Mouse (Mus musculus) megakaryocyte progenitor cell, adult 5-6 weeks (primary cell): ENCODE data around the gene Btbd11. TPM values are rescaled to one million over a fixed set of nuclear protein-coding genes. Genes with fewer than 3 reads are reported as not detected.

ENCODE experiments used
- ATAC-seq: replicated peaks from 2 replicates; pipeline ENCODE4 v1.8.0; 2016; ENCODE audit warnings: mild to moderate bottlenecking, moderate TSS enrichment, inconsistent platforms; ENCODE audit not compliant: poor library complexity
- total RNA-seq, 2 experiments: library from RNA; stranded (forward) in 1 of 2; stranded (reverse) in 1 of 2; fragments of 157-497, 149-512 nt in 1 of 2; fragments of 200-1000 nt in 1 of 2; gene quantifications; 2 replicates each; pipeline versions ENCODE4 v1.2.3 to v1.2.4; 2015 to 2017

Btbd11 gene
- total RNA-seq (2015) = 2.7 and 2.8 TPM in 2 replicates
- total RNA-seq (2017) = 1.6 and 2.2 TPM in 2 replicates

DNA sequence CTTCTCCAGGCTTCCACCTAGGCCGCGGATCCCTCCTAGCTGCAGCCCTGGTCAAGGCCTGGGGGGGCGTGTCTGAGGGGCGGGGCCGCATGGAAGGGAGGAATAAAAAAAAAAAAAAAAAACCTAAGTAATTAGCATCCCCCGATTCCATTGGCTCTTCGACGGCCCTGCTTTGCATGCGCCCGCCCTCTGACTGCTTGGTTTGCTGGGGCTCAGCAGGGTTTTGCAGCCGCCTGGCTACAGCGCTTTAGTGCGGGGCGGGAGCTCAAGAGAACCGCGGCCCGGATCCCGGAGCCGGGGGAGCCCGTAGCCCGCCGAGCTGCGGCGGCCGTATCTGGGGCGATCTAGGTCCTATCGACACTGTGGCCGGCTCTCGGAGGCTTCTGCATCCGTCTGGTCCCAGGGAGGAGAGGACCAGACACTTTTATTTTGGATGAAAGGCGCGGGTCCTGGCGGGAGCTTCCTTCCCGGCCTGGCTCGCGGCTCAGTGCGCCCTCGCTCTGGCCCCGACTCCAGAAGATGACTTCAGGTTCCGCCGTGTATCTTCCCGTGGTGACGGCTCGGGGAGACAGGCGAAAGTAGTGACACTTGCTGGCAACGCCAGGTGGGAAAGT is at the start of gene Btbd11:
Btbd11 (plus strand) TSS at position 210 of the 614 bp plus-strand sequence.
- ATAC-seq = peak; percentile 87

DNA sequence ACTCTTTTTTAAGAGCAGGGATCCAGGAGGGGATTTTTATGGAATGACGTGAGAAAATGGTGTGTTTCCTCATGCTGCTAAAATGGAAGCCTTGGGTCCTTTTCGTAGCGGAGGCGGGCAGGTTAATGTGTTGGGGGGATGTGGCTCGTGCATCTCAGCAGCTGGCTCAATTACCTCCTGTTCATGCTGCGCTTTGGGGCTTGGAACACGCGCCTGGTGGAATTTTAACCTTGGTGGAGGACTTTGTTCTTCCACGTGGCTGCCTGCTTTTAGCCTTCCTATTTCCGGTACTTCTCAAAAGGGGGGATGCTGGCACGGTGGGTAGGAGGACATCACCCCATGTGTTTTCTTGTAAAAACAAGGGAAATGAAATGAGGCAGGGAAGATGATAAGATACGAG is 47.9 kb upstream of the Btbd11 start:
- no peak for ATAC-seq

DNA sequence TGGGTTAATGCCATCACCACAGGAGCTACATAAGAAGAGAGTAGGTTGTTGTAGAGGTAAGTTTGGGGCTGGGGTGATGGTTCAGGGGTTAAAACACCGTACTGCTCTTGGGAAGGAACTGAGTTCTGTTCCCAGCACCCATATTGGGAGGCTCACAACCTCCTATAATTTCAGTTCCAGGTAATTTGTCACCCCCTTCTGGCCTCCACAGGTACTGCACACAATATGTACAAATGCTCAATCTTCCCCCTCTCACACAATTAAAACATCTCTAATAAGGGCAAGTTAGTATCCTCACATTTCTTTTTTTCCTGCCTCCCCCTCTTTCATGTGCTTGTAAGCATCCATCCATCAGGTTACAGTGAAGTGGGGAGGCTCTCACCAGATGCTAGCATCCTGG is 44.7 kb upstream of the Btbd11 start:
- no peak for ATAC-seq

DNA sequence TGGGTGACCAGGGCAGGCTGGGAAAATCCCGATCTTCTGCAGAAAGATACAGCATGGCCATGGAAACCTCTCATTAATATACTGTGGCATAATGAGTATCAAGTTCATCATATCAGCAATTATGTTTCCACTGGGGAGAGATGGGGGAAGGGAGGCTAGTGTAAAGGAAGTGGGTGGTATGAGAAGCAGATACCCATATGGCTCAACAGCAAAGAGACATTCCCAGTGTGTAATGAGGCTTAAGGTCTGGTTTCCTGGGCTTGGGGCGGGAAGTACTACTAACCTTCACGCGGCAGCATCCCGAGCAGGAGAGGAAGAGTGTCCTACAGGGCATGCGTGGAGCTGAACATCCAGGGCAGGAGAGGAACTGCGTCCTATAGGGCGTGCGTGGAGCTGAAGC is 39.4 kb upstream of the Btbd11 start:
- no peak for ATAC-seq

DNA sequence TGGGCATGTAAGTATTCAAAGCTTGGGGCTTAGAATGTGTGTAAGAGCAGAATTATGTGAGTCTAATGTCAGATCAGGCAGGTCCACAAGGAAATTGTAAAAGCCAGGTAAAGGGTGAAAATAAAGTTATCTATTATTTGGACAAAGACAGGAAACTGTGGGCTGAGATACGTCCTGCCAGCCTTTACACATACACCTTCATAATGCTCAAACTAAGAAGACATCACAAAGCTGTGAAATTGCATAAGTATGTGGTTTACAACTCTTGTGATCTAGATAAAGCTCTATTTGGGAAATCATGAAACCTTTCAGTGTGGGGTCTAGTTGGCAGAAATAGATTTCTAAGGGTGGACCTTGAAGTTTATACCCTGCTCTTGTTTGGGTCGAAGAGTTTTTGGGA is 34.1 kb upstream of the Btbd11 start:
- ATAC-seq = no peak

DNA sequence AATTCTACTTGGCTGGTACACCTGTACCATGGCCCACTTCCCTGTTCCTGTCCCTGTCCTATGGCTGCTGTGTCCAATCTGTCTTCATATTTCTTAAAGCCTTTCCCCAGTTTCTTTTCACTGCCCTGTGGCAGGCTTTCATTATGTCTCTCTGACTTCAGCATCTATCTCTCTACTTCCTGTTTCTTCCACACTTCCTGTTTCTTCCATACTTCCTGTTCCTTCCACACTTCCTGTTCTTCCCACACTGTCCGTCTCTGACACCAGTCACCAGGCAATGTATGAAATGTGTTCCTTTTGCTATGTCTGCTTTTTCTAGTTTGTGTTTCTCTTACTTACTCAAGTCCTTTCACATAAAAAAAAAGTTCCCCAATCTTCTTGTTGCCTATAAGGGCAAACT is 32.3 kb upstream of the Btbd11 start:
- ATAC-seq = peak; percentile 83

DNA sequence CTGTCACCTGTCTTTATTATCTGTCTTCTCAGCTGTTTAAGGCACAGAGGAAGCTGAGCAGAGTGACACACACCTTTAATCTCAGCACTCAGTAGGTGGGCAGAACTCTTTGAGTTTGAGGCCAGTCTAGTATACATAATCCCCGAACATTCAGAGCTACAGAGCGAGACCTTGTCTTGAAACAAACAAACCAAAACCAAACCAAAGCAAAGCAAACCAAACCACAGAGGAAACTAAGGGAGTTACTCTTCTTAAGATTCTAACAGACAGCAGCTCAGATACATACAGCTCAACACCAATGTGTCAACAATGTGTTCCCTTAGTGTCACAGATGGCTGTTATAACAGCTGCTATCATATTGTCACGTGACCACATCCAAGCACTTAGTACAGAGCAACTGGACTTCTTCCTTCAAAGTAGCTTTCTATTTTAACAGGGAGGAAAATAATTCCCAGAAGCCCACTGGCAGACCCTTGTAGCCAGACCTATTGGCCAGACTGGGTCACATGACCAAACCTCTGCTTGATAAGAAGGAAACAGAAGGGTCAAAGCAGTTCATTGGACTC is 27.0 kb upstream of the Btbd11 start:
- ATAC-seq = no peak

DNA sequence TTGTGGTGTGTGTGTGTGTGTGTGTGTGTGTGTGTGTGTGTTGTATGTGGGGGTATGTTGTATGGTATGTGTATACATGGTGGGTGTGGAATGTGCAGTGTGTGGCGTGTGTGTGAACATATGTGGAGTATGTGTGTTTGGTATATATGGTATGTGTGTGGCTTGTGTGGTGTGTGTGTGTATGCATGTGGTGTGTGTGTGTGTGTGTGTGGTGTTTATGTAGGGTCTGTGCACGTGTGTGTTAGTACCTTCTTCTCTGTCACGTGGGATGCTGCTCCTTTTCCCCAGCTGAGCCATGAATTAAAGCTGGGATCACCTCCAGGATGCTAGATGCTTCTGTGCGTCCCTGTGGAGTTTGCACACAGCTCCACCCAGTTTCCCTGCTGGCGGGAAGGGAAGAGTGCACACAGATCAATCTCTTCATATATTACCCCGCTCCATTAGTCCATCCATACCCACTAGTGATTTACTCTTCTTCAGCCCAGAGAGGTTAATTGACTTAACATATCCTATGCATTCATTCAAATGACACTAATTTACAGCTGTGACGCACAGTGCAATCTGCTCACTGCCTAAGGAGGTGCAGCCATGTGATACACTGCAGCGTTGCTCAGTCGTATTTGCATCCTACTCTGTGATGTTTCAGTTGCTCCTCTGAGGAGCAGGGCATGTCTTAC is 23.7 kb upstream of the Btbd11 start:
- no peak for ATAC-seq

DNA sequence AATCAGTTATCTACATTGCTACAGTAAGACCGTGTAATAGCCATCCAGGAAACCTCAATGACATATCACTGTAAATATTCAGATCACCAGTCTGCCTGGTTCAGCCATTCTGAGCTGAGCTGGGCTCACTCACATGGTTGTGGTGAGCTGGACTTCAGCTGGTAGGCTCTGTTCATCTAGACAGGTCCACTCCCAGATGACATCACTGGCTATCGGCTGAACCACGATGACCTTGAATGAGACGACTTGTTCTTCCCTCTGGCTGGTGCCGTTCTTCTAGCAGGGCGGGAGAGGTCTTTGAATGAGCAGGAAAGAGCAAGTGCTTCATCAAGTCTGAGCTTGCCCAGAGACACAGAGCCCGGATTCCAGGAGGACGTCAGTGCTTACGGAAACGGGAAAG is 19.7 kb upstream of the Btbd11 start:
- ATAC-seq = no peak

DNA sequence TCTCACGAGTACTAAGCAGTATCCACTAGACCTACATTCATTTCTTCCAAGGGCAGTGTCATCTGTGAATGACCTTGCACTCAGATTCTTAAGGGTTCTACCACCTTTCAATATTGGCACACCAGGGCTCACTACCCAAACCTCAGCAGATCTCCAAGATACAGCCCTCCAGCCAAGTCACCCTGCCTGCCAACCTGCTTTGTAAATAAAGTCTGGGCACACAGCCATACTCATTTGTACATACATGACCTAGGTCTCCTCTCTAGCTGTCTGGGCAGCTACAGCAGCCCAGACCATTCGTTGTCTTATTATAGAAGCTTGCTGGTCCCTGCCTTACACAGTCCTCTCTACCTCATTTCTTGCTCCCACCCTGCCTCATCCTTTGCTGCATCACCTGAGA is 15.3 kb upstream of the Btbd11 start:
- no peak for ATAC-seq

DNA sequence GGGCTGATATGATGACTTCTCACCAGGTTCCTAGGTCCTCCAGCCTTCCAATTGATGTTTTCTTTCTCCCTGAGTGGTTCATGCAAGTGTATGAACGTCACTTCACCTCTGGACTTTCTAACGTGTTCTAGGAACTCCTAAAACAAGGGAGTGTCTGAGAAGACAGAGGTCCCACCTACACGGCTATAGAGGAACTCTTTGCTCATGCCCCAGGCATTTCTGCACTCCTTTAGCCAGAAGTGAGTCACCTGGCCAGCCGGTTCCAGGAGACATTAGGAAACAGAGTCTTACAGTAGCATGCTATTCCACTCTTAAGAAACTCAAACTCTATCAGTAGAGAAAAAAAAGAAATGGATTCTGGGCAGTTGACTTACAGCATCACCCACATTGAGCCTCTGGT is 14.5 kb upstream of the Btbd11 start:
- no peak for ATAC-seq

DNA sequence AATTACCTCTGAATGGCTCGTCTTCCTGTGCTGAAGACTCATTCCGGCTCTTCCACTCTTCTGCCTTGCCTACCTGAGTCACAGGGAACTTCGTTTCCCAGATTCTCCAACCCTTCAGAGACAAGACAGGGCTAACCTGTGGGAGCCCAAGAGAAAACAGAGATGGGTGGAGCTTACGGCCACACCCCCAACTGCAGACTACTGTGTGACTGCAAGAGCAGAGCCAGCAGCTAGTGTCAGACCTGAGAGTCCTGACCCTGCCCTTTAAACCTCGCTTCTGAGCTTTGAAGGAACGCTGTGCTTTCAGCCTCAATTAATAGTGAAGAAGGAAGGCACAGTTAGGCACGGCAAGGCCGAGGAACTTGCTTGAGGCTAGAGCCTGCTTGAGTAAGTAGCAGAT is 7.6 kb upstream of the Btbd11 start:
- ATAC-seq = 0 out of 2 replicates have a peak, but pooled peaks have one; percentile 11

DNA sequence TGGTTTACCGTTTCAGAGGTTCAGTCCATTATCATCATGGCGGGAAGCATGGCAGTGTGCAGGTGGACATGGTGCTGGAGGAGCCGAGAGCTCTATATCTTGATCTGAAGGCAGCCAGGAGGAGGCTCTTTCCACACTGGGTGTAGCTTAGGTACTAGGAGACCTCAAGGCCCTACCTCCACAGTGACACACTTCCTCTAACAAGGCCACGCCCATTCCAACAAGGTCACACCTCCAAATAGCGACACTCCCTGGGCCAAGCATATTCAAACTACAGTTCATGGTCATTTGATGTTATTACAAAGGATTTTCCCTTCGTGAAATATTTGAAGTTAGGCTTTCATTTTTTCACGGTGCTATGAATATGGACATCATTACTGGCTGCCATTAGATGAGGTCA is 3.6 kb upstream of the Btbd11 start:
- no peak for ATAC-seq

DNA sequence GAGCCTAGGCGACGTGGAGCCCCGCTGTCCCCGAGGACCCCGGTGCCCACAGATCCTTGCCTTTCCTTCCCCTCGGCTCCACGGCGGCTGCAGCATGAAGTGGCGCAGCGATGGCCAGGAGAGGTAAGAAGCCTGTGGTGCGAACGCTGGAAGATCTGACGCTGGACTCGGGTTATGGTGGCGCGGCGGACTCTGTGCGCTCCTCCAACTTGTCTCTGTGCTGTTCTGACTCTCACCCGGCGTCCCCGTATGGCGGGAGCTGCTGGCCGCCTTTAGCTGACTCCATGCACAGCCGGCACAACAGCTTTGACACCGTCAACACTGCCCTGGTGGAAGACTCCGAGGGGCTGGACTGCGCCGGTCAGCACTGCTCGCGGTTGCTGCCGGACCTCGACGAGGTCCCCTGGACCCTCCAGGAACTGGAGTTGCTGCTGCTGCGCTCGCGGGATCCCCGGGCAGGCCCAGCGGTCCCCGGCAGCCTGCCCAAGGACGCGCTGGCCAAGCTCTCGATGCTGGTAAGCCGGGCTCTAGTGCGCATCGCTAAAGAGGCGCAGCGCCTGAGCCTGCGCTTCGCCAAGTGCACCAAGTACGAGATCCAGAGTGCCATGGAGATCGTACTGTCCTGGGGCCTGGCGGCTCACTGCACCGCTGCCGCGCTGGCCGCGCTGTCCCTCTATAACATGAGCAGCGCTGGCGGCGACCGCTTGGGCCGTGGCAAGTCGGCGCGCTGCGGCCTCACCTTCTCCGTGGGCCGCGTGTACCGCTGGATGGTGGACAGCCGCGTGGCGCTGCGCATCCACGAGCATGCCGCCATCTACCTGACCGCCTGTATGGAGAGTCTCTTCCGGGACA is 831 bp downstream of the Btbd11 start:
- peak; percentile 1; the same call in 1 of the 2 replicates for ATAC-seq

DNA sequence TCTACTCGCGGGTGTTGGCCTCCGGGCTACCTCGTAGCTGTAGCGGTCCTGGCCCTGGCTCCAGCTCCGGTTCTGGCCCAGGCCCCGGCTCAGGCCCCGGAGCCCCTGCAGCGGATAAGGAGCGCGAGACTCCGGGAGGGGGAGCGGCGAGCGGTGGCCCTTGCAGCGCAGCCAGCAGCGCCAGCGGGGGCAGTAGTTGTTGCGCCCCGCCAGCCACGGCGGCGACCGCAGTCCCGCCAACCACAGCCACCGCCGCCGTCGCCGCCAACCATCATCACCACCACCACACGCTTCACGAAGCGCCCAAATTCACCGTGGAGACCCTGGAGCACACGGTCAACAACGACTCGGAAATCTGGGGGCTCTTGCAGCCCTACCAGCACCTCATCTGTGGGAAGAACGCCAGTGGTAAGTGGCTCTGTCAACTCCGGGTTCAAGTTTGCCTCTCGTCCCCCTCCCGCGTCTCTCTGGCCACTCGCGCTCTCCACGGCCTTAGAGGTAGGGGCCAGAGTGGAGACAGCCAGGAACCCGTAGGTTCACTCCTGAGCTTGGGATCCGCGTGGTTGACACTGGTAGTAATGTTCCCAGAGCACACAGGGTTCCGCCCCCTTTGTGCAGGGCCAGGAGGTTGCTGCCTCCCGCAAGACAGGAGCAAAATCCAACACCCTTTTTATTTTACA is 1.6 kb downstream of the Btbd11 start:
- ATAC-seq = no peak

DNA sequence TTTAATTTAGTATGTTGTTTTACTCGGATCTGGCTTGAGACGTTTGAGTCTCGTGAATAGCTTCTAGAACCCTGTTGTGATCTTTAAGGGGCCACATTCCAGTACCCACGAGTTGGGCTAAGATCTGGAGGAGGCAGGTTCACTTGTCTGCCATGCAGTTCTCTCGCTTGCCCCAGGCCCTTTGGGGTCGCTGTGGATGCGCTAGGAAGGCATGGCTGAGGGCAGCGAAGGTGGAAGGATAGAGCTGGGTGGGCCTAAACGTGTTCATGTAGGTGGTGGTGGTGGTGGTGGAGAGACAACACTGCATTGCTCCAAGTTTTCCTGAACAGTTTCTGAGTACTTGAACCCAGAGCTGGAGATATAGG is 2.1 kb downstream of the Btbd11 start:
- ATAC-seq = peak; percentile 58

DNA sequence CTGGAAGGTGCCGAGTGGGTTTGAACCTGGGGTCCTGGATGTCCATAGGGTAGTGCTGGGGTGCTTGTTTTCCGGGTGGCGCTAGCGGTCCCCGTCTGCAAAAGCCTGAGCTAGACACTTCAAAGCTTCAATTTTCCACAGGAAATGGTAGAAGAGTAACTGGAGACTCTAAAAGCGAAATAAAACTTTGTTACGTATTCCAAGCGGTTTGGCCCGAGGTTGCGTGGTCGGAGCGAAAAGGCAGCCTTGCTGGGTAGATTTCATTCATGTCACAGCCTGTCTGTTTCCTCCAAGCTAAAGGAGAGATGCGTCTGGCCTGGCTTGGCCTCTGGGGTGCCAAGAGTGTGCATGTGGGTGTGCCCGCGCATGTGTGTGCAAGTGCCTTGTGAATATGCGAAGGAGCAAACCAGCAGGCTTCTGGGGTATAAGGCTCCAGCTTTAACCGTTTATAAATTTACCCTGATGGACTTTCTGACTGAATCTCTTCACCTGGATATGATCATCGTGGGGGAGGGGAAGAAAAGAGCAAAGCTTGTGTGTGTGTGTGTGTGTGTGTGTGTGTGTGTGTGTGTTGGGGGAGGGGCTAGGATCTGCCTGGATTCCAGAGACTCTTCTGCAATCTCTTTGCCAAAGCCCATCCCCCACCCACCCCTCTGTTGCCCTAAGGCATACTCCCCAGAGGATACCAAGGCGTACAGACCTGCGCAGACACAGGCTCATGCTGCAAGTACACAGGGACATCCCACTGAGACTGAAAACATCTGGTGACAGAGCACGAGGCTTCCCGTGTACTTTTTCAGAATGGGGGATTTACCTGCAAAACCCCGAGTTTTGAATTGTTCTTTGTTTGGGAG is 2.9 kb downstream of the Btbd11 start:
- ATAC-seq = no peak

DNA sequence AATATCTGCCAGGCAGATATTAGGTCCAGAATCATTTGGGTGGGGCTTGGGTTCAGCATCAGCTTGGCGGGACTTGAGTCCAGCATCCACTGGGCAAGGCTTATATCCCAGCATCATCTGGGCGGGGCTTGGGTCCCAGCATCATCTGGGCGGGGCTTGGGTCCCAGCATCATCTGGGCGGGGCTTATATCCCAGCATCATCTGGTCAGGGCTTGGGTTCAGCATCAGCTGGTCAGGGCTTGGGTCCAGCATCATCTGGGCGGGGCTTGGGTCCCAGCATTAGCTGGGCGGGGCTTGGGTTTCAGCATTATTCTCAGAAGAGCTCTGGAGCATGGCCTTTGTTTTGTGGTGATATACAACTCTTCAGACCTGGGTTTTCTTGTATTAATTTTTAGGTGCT is 6.4 kb downstream of the Btbd11 start:
- no peak for ATAC-seq

DNA sequence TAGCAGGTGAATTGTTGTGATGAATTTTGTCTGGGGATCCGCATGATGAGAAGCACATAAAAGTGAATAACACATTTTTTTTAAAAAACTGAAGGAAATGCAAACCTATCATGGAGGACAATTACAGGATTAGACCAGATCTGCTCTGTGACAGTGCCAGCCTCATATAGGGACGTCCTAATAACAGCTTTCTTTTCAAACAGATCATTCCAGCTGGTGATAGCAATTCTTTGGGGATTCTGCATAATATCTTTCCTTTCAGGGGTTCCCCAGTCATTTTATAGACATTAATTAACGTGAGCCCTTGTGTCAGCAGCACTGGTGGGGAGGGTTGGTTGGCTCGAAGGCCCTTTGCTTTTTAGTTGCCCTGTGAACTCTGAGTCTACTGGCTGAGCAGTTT is 7.9 kb downstream of the Btbd11 start:
- ATAC-seq = no peak

DNA sequence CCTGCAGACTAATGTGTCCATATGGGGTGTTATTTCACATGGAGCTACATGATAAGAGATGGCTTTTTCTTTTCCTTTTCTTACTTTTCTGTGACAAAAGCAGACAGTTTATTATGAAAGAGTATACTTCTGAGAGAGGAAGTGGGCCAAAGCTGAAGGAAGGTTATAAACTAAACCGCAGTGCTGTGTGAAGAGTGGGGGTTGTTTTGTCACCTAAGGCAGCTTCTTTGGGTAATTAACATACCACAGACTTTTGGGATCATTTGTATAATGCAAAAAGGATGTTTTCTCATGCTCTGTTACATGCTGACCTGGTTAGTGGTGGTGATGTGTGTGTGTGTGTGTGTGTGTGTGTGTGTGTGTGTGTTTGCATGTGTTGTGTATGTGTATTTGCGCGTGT is 24.5 kb downstream of the Btbd11 start:
- ATAC-seq = peak; percentile 98
